Mouse (Mus musculus) kidney, adult 2 months (tissue): ENCODE data around the gene Cfap44.

ENCODE experiments used
- CTCF ChIP-seq: fragments of 200-500 bp; conservative IDR thresholded peaks from 2 replicates; pipeline ENCODE4 v1.5.1; 2011; ENCODE audit warnings: low read depth, mild to moderate bottlenecking, control low read depth, low read length, moderate library complexity, mixed read lengths; ENCODE audit not compliant: insufficient read depth, insufficient read length
- POLR2A ChIP-seq: fragments of 200-500 bp; IDR thresholded peaks from one replicate; pipeline ENCODE4 v1.6.1; 2011; ENCODE audit warnings: low read depth, low read length, control low read depth

DNA sequence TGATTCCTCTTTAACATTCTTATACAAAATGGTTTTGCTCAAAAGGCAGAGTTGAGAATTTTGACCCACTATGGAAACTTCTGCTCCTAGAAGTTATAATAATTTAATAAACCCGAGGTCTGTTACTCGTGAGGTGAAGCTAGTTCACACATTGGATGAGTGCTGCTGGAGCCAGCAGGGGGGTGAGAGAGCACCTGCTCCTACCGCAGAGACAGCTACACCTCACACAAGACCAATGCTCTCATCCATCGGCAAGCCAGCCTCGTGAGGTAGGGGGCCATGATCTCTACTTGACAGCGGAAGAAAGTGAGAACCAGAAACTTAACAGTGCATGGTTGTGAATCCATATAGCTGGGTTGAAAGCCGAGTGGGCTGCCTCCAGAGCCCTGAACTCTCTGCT lies 129.0 kb downstream of the Cfap44 start:
- TF ChIP-seq CTCF (no peak), POLR2A (no peak)
